Mouse (Mus musculus) liver, embryonic 14 days (tissue): ENCODE measurements around the gene Pirt. TPM values are rescaled to one million over a fixed set of nuclear protein-coding genes. Genes with fewer than 3 reads are reported as not detected.

Experiments used
- polyA plus RNA-seq: library from polyadenylated mRNA; depleted of rRNA; stranded (reverse); fragments of >200 nt; gene quantifications from 2 replicates; pipeline ENCODE4 v1.2.3, GENCODE M21; 2012; rRNA removed

Pirt gene
- 0.01 TPM in 1 of 2 replicates, not detected in the other for polyA plus RNA-seq

GRCm38 (mm10) chr11:66911811-66912210, at the start of gene Pirt:
TSS of gene Pirt (plus strand) at chr11:66911981.

GRCm38 (mm10) chr11:66956303-66956702, 44.5 kb downstream of the Pirt start, which contains the start of gene Tmem238l:
TSS of gene Tmem238l (plus strand) at chr11:66956638.

Other genes starting within 250 kb of the Pirt start
- gene Tmem238l, start 44.7 kb downstream of the Pirt start, polyA plus RNA-seq = not detected in 2 replicates
- 1.3 and 1.4 TPM in 2 replicates for gene Tmem220, start 113.2 kb downstream of the Pirt start, polyA plus RNA-seq
- 8.4 and 8.6 TPM in 2 replicates for gene Adprm, start 140.6 kb downstream of the Pirt start, polyA plus RNA-seq
- 2.9 and 3.3 TPM in 2 replicates for gene Sco1, start 140.7 kb downstream of the Pirt start, polyA plus RNA-seq
- gene Myh3, start 166.3 kb downstream of the Pirt start, polyA plus RNA-seq = 0.09 and 4.7 TPM in 2 replicates